Mouse (Mus musculus): ENCODE data around the gene Sclt1. TPM values are rescaled to one million over a fixed set of nuclear protein-coding genes. Genes with fewer than 3 reads are reported as not detected.

Sclt1 gene
- polyA plus RNA-seq, 1 experiment from 2014 or later = 19.5 TPM

DNA sequence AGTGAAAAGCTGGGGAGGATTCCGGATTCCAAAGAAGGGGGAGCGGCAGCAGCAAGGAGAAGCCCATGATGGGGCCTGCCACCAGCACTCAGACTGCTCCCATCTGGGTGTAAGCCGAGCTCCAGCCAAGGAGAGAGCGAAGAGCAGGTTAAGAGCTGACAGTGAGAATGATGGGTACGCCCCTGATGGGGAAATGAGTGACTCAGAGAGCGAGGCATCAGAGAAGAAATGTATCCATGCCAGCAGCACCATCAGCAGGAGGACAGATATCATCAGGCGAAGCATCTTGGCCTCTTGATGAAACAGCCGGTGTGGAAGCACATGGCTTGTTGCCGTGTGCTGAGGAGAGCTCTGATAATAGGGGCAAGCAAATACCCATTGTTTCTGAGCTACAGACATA is 128.6 kb downstream of the Sclt1 start:
- WGBS = 96% methylated on average over 9 of the region's 9 CpGs
- DNase-seq = no peak
- Histone ChIP-seq H3K9ac (replicated peaks; ENCODE audit: low read length) (no peak overlapping the region), H3K4me3 (replicated peaks; ENCODE audit: low read depth, low read length) (no peak overlapping the region), H3K4me1 (ENCODE audit: control insufficient read depth, insufficient read depth, low read length) (no peaks in the 10 kb centered on the region), H3K9me3 (ENCODE audit: control insufficient read depth, low read length) (no peaks in the 10 kb centered on the region), H3K36me3 (ENCODE audit: control insufficient read depth, insufficient read depth, low read length) (peaks cover 36% of the 10 kb centered on the region), H3K4me2 (ENCODE audit: low read length) (no peak overlapping the region), H3K27me3 (ENCODE audit: control insufficient read depth, insufficient read depth, low read length) (no peaks in the 10 kb centered on the region), H3K27ac (replicated peaks; ENCODE audit: low read depth, low read length) (no peak overlapping the region)
- no peak for ATAC-seq (ENCODE audit: low FRiP score, low TSS enrichment)

DNA sequence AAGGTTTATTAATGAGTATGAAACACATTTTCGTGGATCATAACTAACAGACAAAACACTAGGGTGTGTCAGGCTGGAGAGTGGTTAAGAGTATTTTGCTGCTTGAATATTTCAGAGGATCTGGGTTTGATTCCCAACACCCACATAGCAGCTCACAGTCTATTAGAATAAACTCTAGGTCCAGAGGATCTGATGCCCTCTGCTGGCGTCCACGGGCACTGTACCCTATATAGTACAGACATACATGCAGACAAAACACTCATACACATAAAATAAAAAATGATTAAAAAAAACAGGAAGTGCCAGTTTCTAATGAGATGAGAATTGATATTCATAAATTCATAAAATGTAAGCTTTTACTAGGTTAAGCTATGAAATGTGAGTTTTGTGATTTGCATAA is 130.1 kb downstream of the Sclt1 start:
- no peak for DNase-seq
- Histone ChIP-seq H3K36me3 (ENCODE audit: control insufficient read depth, insufficient read depth, low read length) (peaks cover 36% of the 10 kb centered on the region), H3K27ac (replicated peaks; ENCODE audit: low read depth, low read length) (no peak overlapping the region), H3K4me3 (replicated peaks; ENCODE audit: low read depth, low read length) (no peak overlapping the region), H3K9ac (replicated peaks; ENCODE audit: low read length) (no peak overlapping the region), H3K4me2 (ENCODE audit: low read length) (no peak overlapping the region), H3K9me3 (ENCODE audit: control insufficient read depth, low read length) (no peaks in the 10 kb centered on the region), H3K27me3 (ENCODE audit: control insufficient read depth, insufficient read depth, low read length) (no peaks in the 10 kb centered on the region), H3K4me1 (ENCODE audit: control insufficient read depth, insufficient read depth, low read length) (no peaks in the 10 kb centered on the region)
- no peak for ATAC-seq (ENCODE audit: low FRiP score, low TSS enrichment)
- WGBS = 98% methylated on average over 3 of the region's 3 CpGs

DNA sequence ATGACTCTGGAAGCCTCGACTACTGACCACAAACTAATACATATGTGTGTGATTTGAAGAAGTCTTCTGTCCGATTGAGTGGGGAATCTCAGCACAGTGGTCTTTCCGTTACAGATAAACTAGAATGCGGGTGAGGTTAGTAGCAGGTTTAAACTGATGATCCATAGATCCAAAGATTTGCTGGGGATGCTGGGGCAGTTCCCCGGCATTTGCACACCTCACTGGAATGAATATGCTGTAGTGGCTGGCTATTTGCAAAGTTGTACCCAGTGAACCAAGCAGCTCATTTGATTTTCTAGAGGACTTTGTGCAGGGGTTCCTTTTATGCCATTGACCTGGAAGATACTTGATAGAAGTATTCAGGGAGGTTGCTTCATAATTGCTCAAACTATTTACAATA is 133.2 kb downstream of the Sclt1 start:
- WGBS = 91% methylated on average over 5 of the region's 5 CpGs
- Histone ChIP-seq H3K4me2 (ENCODE audit: low read length) (no peak overlapping the region), H3K36me3 (ENCODE audit: control insufficient read depth, insufficient read depth, low read length) (peaks cover 28% of the 10 kb centered on the region), H3K27me3 (ENCODE audit: control insufficient read depth, insufficient read depth, low read length) (no peaks in the 10 kb centered on the region), H3K9me3 (ENCODE audit: control insufficient read depth, low read length) (no peaks in the 10 kb centered on the region), H3K4me3 (replicated peaks; ENCODE audit: low read depth, low read length) (no peak overlapping the region), H3K9ac (replicated peaks; ENCODE audit: low read length) (no peak overlapping the region), H3K4me1 (ENCODE audit: control insufficient read depth, insufficient read depth, low read length) (peaks cover 9% of the 10 kb centered on the region), H3K27ac (replicated peaks; ENCODE audit: low read depth, low read length) (no peak overlapping the region)
- no peak for DNase-seq
- ATAC-seq (ENCODE audit: low FRiP score, low TSS enrichment) = no peak

DNA sequence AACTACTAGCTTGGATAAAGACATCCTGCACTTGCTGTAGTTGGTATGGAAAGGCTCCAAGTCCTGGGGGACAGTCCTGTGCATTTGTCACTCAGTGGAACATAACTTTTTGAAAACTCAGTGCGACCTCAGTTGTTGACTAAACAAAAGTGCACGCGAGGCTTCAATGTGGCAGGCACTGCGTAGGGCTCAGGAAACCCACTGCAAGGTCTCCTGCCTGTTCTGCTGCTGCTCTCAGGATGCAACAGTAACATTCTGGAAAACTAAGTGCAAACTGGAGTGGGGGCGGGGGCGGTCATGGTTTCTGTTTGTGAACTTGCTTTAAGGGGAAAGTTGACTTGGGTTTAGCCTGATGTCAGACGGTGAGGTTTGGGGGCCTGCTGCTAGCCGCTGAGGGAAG is 134.8 kb downstream of the Sclt1 start:
- no peak for ATAC-seq (ENCODE audit: low FRiP score, low TSS enrichment)
- Histone ChIP-seq H3K4me2 (ENCODE audit: low read length) (no peak overlapping the region), H3K27me3 (ENCODE audit: control insufficient read depth, insufficient read depth, low read length) (no peaks in the 10 kb centered on the region), H3K27ac (replicated peaks; ENCODE audit: low read depth, low read length) (no peak overlapping the region), H3K36me3 (ENCODE audit: control insufficient read depth, insufficient read depth, low read length) (peaks cover 12% of the 10 kb centered on the region; the same call in 1 of the 2 replicates), H3K9ac (replicated peaks; ENCODE audit: low read length) (no peak overlapping the region), H3K9me3 (ENCODE audit: control insufficient read depth, low read length) (no peaks in the 10 kb centered on the region), H3K4me1 (ENCODE audit: control insufficient read depth, insufficient read depth, low read length) (peaks cover 17% of the 10 kb centered on the region), H3K4me3 (replicated peaks; ENCODE audit: low read depth, low read length) (no peak overlapping the region)
- DNase-seq = no peak
- WGBS = 93% methylated on average over 8 of the region's 8 CpGs

DNA sequence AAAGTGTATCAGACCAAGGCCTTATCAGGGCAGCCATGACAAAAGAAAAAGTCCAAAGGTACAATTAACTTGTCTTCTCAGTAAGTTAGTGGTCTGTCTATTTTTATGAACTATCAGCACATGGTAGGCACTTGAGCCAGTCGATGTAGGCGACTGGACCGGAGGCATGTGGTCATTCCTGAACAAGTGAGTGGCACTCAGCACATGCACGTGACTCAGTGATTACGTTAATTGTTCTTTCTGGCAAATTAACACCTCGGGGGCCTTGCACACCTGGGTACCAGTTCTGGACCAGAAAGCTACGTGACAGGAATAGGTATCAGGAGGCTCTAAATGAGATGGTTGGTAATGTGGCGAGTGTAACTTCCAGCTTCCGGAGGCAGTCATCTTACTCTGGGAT is 135.3 kb downstream of the Sclt1 start:
- WGBS = 83% methylated on average over 9 of the region's 9 CpGs
- Histone ChIP-seq H3K4me1 (ENCODE audit: control insufficient read depth, insufficient read depth, low read length) (peaks cover 17% of the 10 kb centered on the region), H3K36me3 (ENCODE audit: control insufficient read depth, insufficient read depth, low read length) (peaks cover 10% of the 10 kb centered on the region; the same call in 1 of the 2 replicates), H3K9me3 (ENCODE audit: control insufficient read depth, low read length) (no peaks in the 10 kb centered on the region), H3K4me3 (replicated peaks; ENCODE audit: low read depth, low read length) (no peak overlapping the region), H3K27me3 (ENCODE audit: control insufficient read depth, insufficient read depth, low read length) (no peaks in the 10 kb centered on the region), H3K4me2 (ENCODE audit: low read length) (no peak overlapping the region), H3K27ac (replicated peaks; ENCODE audit: low read depth, low read length) (no peak overlapping the region), H3K9ac (replicated peaks; ENCODE audit: low read length) (no peak overlapping the region)
- DNase-seq (no peak), ATAC-seq (ENCODE audit: low FRiP score, low TSS enrichment) (no peak)

DNA sequence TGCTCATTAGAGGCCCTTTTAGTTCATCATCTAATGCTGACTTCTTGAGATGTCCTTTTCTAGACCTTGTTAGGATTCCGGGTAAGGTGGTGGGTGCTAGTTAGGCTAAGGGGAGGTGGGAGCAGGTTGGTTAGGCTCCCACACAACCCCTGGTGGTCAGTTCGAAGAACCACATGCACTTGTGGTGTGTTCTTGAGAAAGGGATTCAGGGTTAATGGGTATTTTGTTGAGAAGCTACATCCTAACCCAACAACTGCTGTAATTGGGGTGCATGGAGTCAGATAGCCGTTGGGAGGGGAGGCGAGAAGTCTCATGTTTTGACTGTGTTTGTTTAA is 136.0 kb downstream of the Sclt1 start:
- no peak overlapping the region for H3K9ac ChIP-seq (replicated peaks; ENCODE audit: low read length)
- no peak overlapping the region for H3K4me3 ChIP-seq (replicated peaks; ENCODE audit: low read depth, low read length)
- H3K9me3 ChIP-seq (ENCODE audit: control insufficient read depth, low read length) = no peaks in the 10 kb centered on the region
- DNase-seq = no peak
- no peak overlapping the region for H3K27ac ChIP-seq (replicated peaks; ENCODE audit: low read depth, low read length)
- H3K4me2 ChIP-seq (ENCODE audit: low read length) = no peak overlapping the region
- H3K4me1 ChIP-seq (ENCODE audit: control insufficient read depth, insufficient read depth, low read length) = peaks cover 17% of the 10 kb centered on the region
- no peak for ATAC-seq (ENCODE audit: low FRiP score, low TSS enrichment)
- 93% methylated on average over 4 of the region's 4 CpGs for WGBS
- H3K27me3 ChIP-seq (ENCODE audit: control insufficient read depth, insufficient read depth, low read length) = no peaks in the 10 kb centered on the region
- H3K36me3 ChIP-seq (ENCODE audit: control insufficient read depth, insufficient read depth, low read length) = peaks cover 6% of the 10 kb centered on the region; the same call in 1 of the 2 replicates

DNA sequence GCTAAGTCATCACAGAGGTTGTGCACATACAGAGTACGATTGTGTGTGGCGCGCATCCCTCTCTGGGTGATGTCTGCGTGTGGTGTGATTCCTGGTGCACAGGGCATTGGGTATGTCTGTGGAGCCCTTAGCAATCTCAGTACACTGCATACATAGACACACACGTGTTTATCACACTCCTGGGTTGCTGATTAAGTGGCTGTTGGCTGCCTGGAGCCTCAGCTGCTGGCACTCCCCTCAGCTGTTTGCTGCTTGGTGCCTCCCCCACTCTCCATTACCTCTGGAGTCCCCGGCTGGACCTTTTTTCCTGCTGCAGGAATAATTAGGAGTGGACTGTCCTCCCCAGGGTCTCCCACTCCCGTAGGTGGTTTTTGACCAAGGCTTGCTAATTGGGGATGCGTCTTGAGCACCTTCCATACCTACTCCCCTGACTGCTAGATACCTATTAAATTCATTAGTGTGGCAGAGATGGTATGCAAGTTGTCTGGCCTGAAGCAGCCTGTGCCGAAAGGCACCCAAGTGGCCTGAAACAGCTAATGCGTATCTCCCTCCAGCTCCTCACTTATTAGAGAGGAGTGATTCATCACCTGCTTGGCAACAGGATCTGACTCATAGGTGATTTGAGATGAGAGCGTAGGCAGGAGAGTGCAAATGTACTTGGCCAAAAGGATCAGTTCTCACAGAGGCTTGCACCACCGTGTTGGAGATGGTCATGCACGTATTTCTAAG is 136.5 kb downstream of the Sclt1 start:
- Histone ChIP-seq H3K4me1 (ENCODE audit: control insufficient read depth, insufficient read depth, low read length) (peaks cover 17% of the 10 kb centered on the region), H3K4me2 (ENCODE audit: low read length) (no peak overlapping the region), H3K9me3 (ENCODE audit: control insufficient read depth, low read length) (no peaks in the 10 kb centered on the region), H3K9ac (replicated peaks; ENCODE audit: low read length) (no peak overlapping the region), H3K27me3 (ENCODE audit: control insufficient read depth, insufficient read depth, low read length) (no peaks in the 10 kb centered on the region), H3K4me3 (replicated peaks; ENCODE audit: low read depth, low read length) (no peak overlapping the region), H3K36me3 (ENCODE audit: control insufficient read depth, insufficient read depth, low read length) (peaks cover 6% of the 10 kb centered on the region; the same call in 1 of the 2 replicates), H3K27ac (replicated peaks; ENCODE audit: low read depth, low read length) (no peak overlapping the region)
- DNase-seq (no peak), ATAC-seq (ENCODE audit: low FRiP score, low TSS enrichment) (peak; percentile 47; the same call in 1 of the 2 replicates)
- WGBS = 74% methylated on average over 13 of the region's 13 CpGs

DNA sequence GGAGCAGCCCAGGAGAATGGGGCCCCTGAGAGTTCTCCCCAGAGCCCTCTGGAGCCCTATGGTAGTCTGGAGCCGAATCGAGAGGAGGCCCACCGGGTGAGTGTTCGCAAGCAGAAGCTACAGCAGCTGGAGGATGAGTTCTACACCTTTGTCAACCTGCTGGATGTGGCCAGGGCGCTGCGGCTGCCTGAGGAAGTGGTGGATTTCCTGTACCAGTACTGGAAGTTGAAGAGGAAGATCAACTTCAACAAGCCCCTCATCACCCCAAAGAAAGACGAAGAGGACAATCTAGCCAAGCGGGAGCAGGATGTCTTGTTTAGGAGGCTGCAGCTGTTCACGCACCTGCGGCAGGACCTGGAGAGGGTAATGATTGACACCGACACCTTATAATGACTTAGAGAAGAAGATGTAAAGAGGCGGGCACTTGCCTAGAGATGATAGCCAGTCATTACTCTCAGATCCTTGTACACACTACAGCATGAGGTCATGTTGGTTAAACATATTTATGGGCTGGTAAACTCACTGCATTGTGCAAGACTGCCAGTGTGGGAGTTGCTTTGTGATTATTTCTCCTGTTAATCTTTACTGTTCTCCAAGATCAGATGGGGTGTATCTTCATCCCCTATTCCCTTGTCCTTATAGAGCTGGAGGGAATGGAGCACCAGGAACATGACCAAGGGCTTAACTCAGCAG is 137.5 kb downstream of the Sclt1 start:
- ATAC-seq (ENCODE audit: low FRiP score, low TSS enrichment) (no peak), DNase-seq (no peak)
- Histone ChIP-seq H3K4me2 (ENCODE audit: low read length) (no peak overlapping the region), H3K27ac (replicated peaks; ENCODE audit: low read depth, low read length) (no peak overlapping the region; the same call in 1 of the 2 replicates), H3K4me3 (replicated peaks; ENCODE audit: low read depth, low read length) (no peak overlapping the region), H3K9me3 (ENCODE audit: control insufficient read depth, low read length) (no peaks in the 10 kb centered on the region), H3K4me1 (ENCODE audit: control insufficient read depth, insufficient read depth, low read length) (peaks cover 17% of the 10 kb centered on the region), H3K9ac (replicated peaks; ENCODE audit: low read length) (no peak overlapping the region), H3K36me3 (ENCODE audit: control insufficient read depth, insufficient read depth, low read length) (no peaks in the 10 kb centered on the region; the same call in 1 of the 2 replicates), H3K27me3 (ENCODE audit: control insufficient read depth, insufficient read depth, low read length) (no peaks in the 10 kb centered on the region)
- WGBS = 94% methylated on average over 12 of the region's 12 CpGs
